Mouse (Mus musculus) CD4-positive, CD25-positive, alpha-beta regulatory T cell, adult 9 weeks (primary cell): Measurements from ENCODE around the gene Ugt2b34. TPM values are rescaled to one million over a fixed set of nuclear protein-coding genes. Genes with fewer than 3 reads are reported as not detected.

Source experiments
- polyA plus RNA-seq: library from polyadenylated mRNA; unstranded; fragments of 100-300 nt; shearing (Covaris generic); gene quantifications from one replicate; pipeline ENCODE4 v1.2.1, GENCODE M21; 2017

Gene Ugt2b34
- polyA plus RNA-seq: not detected

GRCm38 (mm10) chr5:86906758-86907157 is at the start of gene Ugt2b34:
TSS of gene Ugt2b34 (minus strand) at chr5:86906937.

GRCm38 (mm10) chr5:86926426-86926825 is 19.7 kb upstream of the Ugt2b34 start, which contains the start of gene Ugt2b1:
TSS of gene Ugt2b1 (minus strand) at chr5:86926530.

Other genes starting within 250 kb of the Ugt2b34 start
- gene Tmprss11b, start 230.6 kb downstream of the Ugt2b34 start, polyA plus RNA-seq: not detected
- gene Tmprss11e, start 161.1 kb downstream of the Ugt2b34 start, polyA plus RNA-seq: 0.26 TPM
- gene Ythdc1, start 102.7 kb downstream of the Ugt2b34 start, polyA plus RNA-seq: 28.4 TPM
- not detected for gene Ugt2b1, start 19.6 kb upstream of the Ugt2b34 start, polyA plus RNA-seq
- gene Ugt2b35, start 93.9 kb upstream of the Ugt2b34 start, polyA plus RNA-seq: not detected
- not detected for gene Ugt2b36, start 185.6 kb upstream of the Ugt2b34 start, polyA plus RNA-seq
- gene Ugt2b5, start 233.4 kb upstream of the Ugt2b34 start, polyA plus RNA-seq: not detected